Mouse (Mus musculus): ENCODE results near the gene Aftph.
A peak's percentile ranks its signal among the peaks of the same experiment; 100 is the strongest.

Aftph gene

DNA sequence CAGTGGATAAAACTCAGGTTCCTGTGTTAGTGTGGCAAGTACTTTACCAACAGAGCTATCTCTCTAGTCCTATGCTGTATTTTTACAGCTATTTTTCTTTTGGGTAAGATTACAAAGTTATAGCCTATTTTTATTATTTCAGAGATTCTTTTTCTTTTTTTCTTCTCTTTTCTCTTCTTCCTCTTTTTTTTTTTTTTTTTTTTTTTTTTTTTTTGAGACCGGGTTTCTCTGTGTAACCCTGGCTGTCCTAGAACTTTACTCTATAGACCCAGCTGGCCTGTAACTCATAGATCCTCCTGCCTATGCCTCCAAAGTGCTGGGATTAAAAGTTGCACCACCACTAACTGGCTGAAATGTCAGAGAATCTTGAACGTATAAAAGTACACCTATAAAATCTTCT lies 13.3 kb downstream of the Aftph start:
- DNase-seq (ENCODE audit: low read depth, low spot score): no peak

DNA sequence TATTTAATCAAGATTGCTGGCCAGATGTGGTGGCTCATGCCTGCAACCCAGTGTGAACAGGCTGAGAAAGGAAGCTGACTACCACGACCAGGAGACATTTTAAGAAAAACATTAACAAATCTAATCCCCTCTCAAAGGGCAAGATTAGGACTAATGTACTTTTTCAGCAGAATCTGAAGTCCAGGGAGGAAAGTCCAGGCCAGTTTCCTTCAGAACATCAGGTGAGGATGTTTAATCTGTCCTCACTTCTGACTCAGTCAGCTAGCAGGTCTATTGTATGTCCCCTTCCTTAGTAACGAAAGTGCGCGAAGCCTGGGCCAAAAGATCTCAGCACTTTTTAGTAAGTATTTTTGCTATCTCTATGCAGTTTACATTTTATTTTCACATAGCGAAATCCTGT lies 17.8 kb downstream of the Aftph start:
- no peak for DNase-seq (ENCODE audit: low read depth, low spot score)

DNA sequence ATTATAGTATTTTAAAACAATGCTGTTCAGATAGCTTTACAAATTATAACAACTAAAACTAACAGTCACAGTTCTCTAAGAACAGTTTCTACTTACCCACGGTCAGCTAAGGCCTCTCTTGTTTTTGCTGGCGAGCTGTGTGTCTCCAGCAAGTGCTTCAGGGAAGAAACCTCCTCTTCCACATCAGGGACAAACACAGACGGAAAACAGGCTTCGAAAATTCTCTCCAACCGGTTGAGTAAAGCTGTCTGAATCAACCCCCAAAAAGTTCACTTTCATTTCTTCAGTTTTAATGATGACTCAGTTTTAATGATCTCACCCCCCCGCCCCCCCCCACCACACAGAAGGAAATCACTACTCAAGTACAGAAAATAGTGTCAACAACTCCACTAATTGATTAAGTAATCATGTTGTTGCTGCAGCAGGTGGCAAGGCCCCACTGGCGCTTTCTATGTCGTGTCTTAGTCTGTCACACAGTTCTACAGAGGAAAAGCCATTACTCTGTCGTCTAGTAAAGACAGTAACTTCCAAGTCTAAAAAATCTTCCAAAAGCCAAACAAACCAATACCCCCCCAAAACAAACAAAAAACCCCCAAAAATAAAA lies 29.2 kb downstream of the Aftph start:
- no peak for DNase-seq (ENCODE audit: low read depth, low spot score)

DNA sequence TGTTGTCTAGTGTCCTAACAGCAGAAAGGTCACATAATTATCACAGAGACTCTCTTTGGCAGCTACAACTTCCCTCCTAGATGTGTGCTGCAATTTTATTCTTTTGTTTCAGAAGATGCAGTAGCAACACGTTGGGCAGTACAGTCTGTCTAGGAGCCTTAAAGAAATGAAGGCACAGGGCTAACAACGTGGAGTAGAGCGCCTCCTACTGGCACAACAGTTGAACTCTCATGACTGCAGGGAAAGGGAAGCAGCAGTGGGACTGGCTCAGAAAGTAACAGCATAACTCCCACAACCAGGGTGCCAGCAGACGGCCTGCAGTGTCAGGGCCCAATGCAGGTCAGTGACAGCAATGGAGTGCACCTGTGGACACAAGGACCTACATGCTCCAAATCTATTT lies 50.4 kb downstream of the Aftph start:
- DNase-seq (ENCODE audit: low read depth, low spot score): peak; percentile 61

DNA sequence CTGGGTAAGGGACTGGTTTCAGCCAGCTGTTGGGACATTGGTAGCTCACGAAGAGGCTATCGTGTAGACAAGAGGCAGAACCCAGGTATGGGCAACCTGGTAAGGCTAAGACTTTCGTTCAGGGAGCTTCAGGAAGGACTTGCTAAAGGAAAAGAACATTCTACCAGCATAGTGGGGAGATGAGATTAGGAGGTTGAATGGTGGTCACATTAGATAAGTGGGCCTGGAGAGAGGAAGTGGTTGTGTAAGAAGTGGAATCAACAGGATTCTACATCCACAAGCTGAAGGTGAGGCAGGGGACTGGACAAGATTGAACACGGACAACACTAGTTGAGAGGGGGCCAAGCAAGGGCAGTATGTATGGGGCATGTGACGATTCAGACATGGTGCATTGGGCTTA lies 59.7 kb downstream of the Aftph start:
- DNase-seq (ENCODE audit: low read depth, low spot score): no peak

DNA sequence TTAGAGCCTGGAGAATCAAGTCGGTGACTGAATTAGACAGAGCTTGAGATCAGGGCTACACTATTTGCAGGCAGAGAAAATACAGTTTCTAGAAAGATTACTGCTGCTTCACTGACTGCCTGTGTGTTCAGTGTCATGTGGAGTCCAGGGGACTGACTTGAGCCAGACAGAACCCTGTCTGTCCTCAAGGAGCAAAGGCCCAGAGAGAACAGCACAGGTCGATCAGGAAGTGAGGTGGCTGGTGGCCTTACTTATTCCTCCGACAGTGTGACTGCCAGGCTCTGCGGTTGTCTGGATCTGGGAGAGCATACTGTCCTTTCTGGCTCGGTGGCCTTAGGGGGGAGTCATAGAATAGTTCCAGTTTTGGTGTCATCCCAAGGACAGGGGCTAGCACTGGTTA lies 60.6 kb downstream of the Aftph start:
- no peak for DNase-seq (ENCODE audit: low read depth, low spot score)

DNA sequence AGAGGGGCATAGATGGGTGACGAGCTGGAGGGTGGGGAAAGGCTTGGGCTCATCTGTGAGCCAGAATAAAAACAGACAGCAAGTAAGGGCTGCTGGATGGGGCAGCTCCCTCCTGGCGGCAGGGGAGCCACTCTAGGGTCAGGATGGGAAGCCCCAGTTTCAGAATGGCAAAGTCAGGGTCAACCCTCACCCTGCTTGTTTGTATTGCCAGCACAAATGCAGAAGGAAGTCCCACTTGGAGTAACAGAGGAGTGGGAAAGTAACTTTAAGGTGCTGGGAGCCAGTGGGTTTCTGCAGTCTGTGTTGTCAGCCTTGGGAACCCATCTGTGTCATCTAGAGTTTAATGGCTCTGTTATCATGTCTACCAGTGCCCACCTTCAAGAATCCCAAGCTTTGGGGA lies 62.0 kb downstream of the Aftph start:
- no peak for DNase-seq (ENCODE audit: low read depth, low spot score)

DNA sequence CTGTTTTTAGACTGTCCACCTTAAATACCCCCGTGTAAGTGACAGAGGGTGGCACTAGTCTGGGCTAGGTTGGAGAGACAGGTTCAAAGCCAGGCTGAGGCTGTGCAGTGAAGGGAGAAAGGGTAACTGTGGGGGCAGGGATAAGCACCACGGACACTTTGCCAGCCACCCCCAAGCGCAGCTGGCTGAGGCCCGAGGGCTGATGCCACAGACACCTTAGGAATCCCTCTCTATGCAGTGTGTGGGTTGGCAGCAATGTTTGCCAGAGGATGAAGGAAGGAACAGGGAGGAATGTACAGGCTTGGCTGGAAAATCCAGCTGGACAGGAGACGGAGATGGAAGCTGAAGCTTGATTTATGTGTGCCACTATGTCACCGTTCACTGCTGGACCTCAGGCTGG lies 68.9 kb downstream of the Aftph start:
- DNase-seq (ENCODE audit: low read depth, low spot score): no peak

DNA sequence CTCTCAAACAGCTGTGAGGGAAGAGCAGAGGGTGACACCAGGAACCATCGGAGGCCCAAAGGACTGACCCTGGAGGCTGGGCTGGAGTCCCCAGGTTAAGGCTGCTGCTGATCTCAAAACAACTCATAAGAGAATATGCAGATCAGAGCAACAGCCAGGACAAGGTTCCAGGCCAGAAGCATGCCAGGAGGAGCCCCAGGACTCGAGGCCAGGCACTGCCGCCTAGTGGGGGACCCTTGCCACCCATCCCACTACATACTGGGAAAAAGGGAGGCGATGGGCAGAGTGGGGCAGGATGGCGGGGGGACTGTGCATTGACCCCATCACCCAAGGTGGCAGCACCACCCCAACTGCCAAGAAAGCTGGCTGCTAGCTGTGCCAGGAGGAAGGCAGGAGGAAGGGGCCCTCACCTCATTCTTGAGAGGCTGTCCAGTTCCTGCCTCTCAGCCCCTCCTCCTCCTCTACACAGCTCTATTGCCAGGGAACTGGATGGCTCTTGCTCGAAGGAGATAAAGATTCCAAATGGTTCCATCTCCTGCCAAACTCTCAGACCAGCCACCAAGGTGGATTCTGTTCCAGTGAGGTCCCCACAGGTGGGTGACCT lies 69.5 kb downstream of the Aftph start:
- DNase-seq (ENCODE audit: low read depth, low spot score): no peak

DNA sequence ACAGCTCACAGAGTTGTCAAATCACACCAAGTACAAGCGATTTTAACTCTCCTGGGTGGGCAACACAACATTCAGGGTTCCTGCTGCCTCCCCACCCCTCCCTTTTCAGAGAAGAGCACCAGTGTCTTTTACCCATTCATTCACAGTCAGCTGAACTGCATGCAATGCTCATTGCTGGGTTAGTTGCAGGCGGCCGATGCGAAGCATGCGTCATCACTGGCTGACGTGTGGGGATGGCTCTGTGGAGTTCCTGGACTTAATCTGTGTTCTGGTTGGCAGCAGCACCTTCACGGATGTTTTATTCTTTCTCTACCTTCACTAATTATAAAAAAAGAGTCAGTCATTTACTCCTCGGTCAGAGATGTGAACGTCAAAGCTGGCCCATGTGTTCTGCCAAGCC lies 76.5 kb downstream of the Aftph start:
- no peak for DNase-seq (ENCODE audit: low read depth, low spot score)

DNA sequence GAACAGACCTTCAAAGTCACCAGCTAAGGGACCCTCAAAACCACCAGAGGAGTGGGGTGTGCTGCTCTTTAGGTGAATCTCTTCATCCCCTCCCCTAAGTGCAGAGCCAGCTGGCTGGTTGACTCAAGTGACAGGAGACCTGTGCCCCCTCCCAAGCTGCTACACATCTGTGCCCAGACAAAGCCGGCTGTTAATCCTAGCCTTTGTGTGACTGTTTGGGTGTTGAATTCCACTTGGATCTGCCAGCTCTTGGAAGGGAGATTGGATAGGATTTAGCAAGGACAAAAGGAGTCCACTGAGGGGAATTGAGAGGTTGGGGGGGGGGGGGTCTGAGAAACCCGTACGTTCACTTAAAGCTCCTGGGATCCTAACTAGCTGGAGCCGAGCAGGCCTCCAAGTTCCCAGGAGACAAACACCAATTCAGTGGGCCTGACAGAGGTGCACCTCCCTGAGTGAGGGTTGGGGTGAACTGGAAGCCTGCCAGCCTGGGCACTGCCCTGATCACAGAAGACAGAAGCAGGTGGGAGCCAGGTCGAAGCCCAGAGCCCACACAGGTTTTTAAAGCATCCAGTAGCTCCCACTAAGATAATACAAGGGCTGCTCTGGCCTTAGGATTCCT lies 77.7 kb downstream of the Aftph start:
- no peak for DNase-seq (ENCODE audit: low read depth, low spot score)

DNA sequence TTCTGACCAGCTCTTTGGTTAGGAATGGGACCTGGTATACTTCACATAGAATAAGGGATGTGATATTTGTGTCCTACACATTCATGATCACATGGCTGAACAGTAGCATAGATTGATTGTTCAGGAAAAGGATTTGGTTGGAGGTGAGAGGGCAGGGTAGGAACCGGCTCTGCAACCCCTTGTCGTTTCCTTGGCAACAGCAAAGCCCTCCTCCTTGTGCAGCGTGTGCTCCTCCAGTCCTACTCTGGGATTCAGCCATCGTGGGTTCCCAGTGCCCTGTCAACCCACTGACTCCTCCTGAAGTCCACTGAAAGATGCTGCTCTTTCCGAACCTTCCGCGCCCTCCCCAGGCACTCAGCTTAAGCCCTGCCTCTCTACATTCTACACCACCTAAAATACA lies 78.6 kb downstream of the Aftph start:
- no peak for DNase-seq (ENCODE audit: low read depth, low spot score)

DNA sequence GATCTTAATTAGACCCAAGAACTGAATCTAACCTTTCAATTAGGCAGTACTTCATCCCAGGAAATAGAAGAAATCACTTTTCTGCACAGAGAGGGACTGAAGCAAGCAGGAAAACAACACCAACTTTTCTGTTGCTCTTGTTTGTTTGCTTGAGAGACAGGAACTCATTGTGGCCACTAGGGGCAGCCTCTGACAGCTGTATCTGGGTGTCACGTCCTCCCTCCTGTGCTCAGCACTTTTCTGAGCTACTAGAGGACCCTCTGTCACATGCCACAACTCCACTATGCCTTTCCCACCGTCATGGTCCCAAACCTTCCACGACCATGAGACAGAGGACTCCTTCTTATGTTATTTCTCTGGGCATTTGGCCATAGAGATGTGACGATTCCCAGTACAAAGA lies 79.7 kb downstream of the Aftph start:
- DNase-seq (ENCODE audit: low read depth, low spot score): no peak

DNA sequence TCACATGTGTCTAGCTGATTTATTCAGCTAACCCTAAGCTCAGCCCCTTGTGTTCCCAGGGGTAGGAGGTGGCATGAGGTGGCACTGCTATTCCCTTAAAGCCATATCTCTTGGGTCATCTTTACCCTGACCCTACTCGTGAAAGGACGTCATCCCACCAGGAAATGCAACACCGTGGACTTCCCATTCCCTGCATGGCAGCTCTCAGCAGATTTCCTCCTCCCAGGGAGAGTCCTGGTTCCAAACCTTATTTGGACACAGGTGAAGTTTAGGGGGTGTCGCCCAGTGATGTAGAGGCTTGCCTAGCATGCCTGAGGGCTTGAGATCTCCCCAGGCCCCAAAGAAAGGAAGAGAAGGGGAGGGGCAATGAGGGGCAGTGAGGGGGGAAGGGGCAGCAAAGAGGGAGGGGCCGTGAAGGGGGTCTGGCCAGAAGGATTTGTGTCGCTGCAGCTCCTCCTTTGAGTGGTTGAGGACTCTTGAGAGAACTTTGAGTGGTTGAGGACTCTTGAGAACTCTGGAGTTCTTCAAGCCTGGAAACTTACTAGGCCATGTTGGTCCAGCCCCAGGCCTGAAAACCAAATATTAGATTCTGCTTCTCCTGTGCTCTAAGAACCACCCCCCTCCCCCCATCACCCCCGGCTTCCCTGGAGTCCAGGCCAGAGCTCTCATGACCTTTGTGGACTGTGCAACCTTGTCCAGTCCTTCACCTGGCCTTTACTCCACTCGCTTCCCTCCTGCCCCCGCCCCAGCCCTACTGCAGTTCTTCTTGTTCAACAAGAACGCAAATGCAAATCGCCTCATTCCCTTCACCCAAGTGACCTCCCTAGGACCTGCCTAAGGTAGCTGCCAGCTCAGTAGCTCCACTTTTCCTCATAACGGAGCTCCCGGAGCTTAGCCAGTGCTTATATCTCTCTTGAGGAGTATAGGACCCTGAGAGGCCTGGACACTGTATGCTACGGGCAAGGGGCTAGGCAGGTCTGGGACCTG lies 81.0 kb downstream of the Aftph start:
- DNase-seq (ENCODE audit: low read depth, low spot score): no peak

DNA sequence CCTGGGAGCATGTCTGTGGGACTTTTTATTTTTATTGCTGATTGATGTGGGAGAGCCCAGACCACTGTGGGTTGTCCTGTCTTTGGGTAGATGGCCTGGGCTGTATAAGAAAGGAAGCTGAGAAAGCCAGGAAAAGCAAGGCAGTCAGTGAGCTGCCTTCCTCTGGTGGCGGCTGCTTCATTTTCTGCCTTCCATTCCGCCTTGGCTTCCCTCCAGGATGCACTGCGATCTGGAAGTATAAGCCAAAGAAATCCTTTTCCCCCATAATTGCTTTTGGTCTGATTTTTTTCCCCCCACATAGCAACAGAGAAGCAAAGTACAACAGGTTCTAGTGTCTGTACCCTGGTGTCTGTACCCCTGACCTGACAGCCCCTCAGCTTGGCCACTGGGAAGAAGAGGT lies 82.3 kb downstream of the Aftph start:
- DNase-seq (ENCODE audit: low read depth, low spot score): no peak

DNA sequence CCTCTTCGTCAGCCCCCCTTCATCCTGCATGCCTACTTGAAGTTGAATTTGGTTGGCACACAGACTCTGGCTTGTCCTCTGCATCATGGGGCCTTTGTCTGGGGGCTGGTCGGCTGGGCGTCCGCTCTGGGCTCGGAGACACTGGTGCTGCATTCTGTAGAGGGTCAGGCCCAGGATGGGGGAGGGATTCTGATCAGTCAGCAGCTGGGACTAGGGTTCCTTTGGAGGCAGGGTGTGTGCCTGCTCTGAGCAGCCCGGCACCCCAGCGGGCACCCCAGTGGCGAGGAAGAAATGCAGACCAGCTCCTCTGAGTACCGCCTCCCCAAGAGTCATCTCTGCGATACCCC lies 84.7 kb downstream of the Aftph start:
- no peak for DNase-seq (ENCODE audit: low read depth, low spot score)

DNA sequence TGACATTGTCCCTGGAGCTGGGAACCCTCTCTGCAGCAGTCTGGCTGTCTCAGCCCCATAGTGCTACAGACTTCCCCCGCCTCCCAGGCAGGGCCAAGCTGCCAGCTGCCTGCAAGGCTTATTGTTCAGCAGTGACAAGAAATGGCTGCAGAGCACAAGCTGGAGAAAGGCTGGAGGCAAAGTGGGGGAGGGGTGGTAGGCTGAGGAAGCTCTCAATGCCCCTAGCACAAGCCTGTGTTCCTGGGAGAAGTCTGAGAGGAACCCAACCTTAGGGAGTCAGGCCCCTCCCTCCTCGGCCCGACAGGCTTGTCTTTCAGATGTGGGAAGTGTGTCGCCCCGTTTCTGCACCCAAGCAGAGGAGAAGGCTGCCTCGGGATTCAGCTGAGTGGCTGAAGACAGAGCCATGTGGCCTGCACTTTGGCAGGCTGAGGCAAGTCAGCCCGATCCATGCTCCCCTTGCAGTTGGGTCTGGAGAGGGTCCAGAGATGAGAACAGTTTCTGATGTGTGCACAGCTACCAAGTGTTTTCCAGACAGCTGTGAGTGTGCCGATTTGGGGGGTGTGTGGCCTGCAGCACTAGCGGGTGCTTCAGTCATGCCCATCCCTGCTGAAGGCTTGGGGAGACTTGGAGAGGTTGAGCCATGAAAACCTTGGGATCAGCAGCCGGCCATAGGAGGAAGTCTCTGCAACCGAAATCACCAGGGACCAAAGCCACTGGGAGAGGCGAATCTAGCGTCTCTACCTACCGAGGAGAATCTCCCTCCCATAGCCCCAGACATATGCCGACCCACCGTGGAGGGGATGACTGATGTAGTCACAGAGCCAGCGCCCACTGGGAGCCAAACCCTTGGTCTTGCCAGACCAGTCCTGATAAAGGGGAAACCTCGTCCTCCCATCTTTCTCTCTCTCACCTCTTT lies 85.3 kb downstream of the Aftph start:
- no peak for DNase-seq (ENCODE audit: low read depth, low spot score)

DNA sequence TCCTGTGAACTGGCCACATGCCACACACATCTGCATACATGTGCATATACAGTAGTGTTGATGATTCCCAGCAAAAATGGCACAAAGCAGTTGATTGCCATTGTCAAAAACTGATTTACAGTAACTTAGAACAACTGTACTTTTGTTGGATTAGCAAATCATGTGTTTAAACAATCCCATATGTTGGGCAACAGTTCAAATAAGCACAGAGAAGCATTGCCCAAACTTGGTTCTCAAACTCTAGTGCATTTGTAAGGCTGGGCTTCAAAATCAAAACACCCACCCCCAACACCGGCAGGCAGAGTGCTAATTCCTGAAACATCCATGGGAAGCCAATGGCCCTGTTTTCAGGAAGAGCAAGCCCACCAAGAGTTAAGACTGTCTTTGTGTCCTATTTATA lies 90.2 kb downstream of the Aftph start:
- no peak for DNase-seq (ENCODE audit: low read depth, low spot score)

DNA sequence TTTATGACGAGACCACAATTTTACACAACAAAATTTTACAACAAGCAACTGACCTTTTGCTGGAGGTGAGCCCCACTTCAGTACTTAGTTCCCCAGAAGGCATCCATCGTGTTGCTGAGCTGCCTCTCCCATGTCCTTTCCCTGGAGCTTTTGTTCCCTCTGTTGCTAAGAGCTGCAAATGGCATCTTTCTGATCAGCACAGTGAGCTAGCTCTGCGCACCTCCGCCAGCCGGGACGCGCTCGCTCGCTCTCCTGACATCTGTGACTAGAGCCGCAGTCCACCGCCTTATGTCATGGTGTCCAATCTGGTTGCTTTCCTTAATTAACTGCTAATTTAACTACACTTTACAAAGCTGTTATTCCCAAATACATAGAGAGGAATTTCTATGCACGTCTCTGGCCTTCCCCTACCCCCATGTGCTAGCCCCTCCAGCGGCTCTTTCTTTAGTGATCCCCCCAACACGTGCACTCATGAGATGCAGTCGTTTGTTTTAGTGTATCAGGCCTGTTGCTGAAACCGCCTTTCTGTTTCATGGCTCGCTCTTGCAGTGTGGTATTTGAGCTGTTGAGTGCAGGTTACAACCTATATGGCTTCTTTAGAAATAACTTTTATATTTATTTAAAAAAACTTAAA lies 91.3 kb downstream of the Aftph start:
- DNase-seq (ENCODE audit: low read depth, low spot score): no peak

DNA sequence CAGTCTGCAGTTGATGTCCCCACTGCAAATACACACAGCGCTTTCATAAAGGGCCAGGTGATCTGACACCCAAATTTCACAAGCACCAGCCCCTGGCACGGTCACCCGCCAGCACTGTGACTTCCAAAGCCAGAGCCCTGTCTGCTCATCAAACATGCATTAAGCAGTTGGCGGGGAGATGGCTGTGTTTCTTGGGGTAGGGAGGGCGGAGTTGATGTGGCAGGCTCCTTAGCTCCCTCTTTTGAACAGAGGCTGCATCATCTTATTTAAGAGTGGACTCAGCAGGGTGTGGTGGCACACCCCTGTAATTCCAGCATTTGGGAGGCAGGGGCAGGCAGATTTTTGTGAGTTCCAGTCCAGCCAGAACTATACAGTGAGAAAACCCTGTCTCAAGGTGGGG lies 91.9 kb downstream of the Aftph start:
- DNase-seq (ENCODE audit: low read depth, low spot score): no peak
